Mouse (Mus musculus) kidney, adult 2 months (tissue): ENCODE measurements around the gene Rarres1.

Source experiments
- CTCF ChIP-seq: fragments of 200-500 bp; conservative IDR thresholded peaks from 2 replicates; pipeline ENCODE4 v1.5.1; 2011; ENCODE audit warnings: low read depth, mild to moderate bottlenecking, control low read depth, low read length, moderate library complexity, mixed read lengths; ENCODE audit not compliant: insufficient read depth, insufficient read length
- POLR2A ChIP-seq: fragments of 200-500 bp; IDR thresholded peaks from one replicate; pipeline ENCODE4 v1.6.1; 2011; ENCODE audit warnings: low read depth, low read length, control low read depth

DNA sequence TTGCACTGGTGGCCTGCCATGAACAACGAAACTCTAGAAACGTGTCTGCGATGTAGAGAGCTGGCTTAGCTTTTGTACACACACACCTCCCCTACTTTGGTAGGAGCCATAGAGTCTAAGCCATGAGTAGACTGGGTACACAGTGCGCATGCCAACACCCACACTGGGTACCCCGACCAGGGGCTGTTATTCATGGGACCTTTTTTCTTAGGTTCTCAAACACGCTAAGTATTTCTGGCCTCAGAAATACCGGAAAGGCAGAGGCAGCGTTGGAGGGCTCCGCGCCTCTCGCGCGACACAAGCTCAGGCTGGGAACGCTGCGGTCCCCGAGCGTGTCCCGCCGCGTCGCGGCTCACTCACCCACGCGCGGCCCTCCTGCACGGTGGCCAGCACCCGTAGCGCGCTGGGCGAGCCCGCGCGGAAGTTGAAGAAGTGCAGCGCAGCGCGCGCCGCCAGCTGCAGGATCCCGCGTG lies 486 bp downstream of the Rarres1 start:
- TF ChIP-seq CTCF (no peak), POLR2A (no peak)
